Mouse (Mus musculus) heart, postnatal 0 days (tissue): ENCODE data around the gene Paqr9.

Experiments used
- CTCF ChIP-seq: IDR thresholded peaks from 2 replicates; pipeline ENCODE4 v1.5.1; 2016; ENCODE audit warnings: antibody characterized with exemption, control low read depth, low read depth
- EP300 ChIP-seq: IDR thresholded peaks from 2 replicates; pipeline ENCODE4 v1.6.1; 2016; ENCODE audit warnings: antibody characterized with exemption, low read depth

GRCm38 (mm10) chr9:95572558-95572957 lies 13.1 kb downstream of the Paqr9 start:
- TF ChIP-seq CTCF (no peak), EP300 (no peak)
